Mouse (Mus musculus) G1E (cell line): ENCODE results near the gene Ptrh1.

ENCODE experiments used
- CTCF ChIP-seq: IDR thresholded peaks from 2 replicates; pipeline ENCODE4 v1.5.1; 2012; ENCODE audit warnings: low read depth, low read length, inconsistent platforms, mixed read lengths
- GATA1 ChIP-seq: IDR thresholded peaks from 2 replicates; pipeline ENCODE4 v1.6.1; 2012; ENCODE audit warnings: borderline replicate concordance, low read length, inconsistent platforms, mixed read lengths
- GATA2 ChIP-seq: IDR thresholded peaks from 2 replicates; pipeline ENCODE4 v1.6.1; 2012; ENCODE audit warnings: low read depth, low read length, inconsistent platforms, borderline replicate concordance
- POLR2AphosphoS5 ChIP-seq: IDR thresholded peaks from 2 replicates; pipeline ENCODE4 v1.6.1; 2012; ENCODE audit warnings: low read depth, low read length, inconsistent platforms; ENCODE audit not compliant: insufficient replicate concordance

DNA sequence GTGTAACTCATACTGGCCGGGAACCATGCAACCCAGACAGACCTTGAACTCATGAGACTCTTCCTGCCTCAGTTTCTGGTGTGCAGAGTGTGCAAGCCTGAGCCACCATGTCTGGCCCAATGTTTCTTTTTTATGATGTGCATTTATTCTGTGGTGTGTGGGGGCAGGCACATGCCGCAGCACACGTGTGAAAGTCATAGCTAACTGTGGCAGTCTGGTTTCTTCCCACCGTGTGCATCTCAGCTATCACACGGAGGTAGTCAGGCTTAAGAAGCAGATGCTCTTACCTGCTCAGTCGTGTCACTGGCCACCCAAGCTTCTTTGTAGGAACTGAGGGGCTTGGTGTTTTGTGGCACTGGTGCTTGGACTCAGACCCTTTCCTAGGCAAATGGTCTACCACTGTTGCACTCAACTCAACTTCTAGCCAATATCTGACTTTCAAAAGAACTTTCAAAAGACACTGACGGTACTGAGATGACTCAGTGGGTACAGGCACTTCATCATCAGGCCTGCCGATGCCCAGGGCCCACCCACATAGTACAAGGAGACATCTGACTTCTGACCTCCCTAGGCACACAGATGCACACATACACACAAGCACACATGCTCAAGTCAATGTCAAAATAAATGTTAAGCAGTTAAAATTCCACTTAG lies 2.8 kb upstream of the Ptrh1 start:
- TF ChIP-seq CTCF (no peak), POLR2AphosphoS5 (no peak), GATA2 (no peak), GATA1 (no peak)
